Mouse (Mus musculus) testis, adult 2 months (tissue): ENCODE data around the gene Depdc1b.

Experiments
- CTCF ChIP-seq: fragments of 200-500 bp; IDR thresholded peaks from 2 replicates; pipeline ENCODE4 v1.5.1; 2012; ENCODE audit warnings: low read depth, mild to moderate bottlenecking, inconsistent platforms, low read length, moderate library complexity; ENCODE audit not compliant: control insufficient read depth, insufficient read depth, insufficient replicate concordance
- POLR2A ChIP-seq: fragments of 200-500 bp; IDR thresholded peaks from 2 replicates; pipeline ENCODE4 v1.6.1; 2012; ENCODE audit warnings: low read depth, mild to moderate bottlenecking, inconsistent platforms, low read length, moderate library complexity; ENCODE audit not compliant: control insufficient read depth

DNA sequence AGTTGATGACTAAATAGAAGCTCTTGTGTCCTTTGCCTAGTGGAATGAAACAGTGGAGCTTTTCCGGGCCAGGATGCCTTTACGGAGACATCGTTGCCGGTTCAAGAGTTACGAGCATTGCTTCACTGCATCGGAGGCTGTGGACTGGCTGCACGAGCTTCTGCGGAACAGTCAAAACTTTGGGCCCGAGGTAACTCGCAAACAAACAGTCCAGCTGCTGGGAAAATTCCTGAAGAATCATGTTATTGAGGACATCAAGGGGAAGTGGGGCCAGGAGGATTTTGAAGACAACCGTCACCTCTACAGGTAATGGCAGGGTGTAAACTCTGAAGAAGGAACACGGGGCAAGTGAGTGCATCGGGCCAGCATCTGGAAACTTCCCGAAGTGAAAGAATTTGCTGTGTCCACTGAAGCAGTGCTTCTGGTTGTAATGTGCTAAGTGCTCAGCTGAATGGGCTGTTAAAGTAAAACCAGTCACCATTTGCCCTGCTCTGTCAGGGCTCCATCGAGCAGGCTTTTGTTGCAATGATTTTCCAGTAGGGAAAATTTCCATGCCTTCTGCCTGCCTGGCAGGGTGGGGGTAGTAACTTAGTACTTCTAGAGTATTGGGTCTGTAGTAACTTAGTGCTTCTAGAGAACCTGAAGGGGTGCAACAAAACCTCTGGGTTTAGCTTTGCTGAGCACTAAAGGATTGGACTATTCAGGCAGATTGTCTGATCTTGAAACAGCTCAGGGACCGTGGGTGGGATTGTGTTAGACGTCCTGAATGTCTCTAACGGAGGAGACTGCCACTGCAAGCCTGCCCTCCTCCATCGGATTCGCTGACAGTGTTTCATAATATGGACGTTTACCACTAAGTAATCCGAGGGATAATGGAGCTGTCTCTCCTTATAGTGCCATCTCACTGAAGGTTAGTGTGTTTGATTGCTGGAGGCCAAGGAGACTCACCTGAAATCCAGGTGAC, 8.0 kb downstream of the Depdc1b start:
- TF ChIP-seq CTCF (no peak), POLR2A (no peak)
